Mouse (Mus musculus) CD4-positive naive resting alpha-beta T cell, adult 76 days (primary cell): Measurements from ENCODE around the gene Stxbp6. TPM values are rescaled to one million over a fixed set of nuclear protein-coding genes. Genes with fewer than 3 reads are reported as not detected.

ENCODE experiments used
- total RNA-seq: library from RNA; stranded (reverse); gene quantifications from one replicate; pipeline ENCODE4 v1.2.4, GENCODE M21; 2023

Stxbp6 gene
- total RNA-seq, result not detected

GRCm38 (mm10) chr12:45074611-45075342 lies at the start of gene Stxbp6:
Stxbp6 (minus strand) TSS chr12:45074709.

